Mouse (Mus musculus) testis, postnatal 10 days (tissue): ENCODE results near the gene Olfr460.
"Not testable (repeated sequence)": the region's sequence is repeated elsewhere in the genome, so short reads cannot be mapped to it uniquely, and the experiment has no call there.

Experiments used
- DNase-seq: peaks from one replicate; pipeline ENCODE4 v3.0.0; 2021; ENCODE audit warnings: low spot score

Olfr460 gene

GRCm38 (mm10) chr6:40569187-40569586 lies at the start of gene Olfr460:
TSS of gene Olfr460 (plus strand) at chr6:40569487.
- no peak for DNase-seq

GRCm38 (mm10) chr6:40544690-40545089 lies 24.6 kb upstream of the Olfr460 start:
- no peak for DNase-seq

- no peak for DNase-seq
Observed at GRCm38 (mm10) chr6:40554950-40555349, 14.3 kb upstream of the Olfr460 start, which contains the start of gene Olfr461. TSS of gene Olfr461 (minus strand) at chr6:40555050.

- no peak for DNase-seq
Observed at GRCm38 (mm10) chr6:40573618-40574017, 4.3 kb downstream of the Olfr460 start.

- no peak for DNase-seq
Observed at GRCm38 (mm10) chr6:40576305-40576704, 7.0 kb downstream of the Olfr460 start.

- DNase-seq, result no peak
Observed at GRCm38 (mm10) chr6:40584336-40584735, 15.0 kb downstream of the Olfr460 start.

GRCm38 (mm10) chr6:40585645-40586044 lies 16.4 kb downstream of the Olfr460 start, which contains the start of gene Clec5a:
TSS of gene Clec5a (minus strand) at chr6:40585821.
- no peak for DNase-seq

GRCm38 (mm10) chr6:40588346-40588745 lies 19.1 kb downstream of the Olfr460 start:
- DNase-seq, result no peak

GRCm38 (mm10) chr6:40594804-40595550 lies 25.7 kb downstream of the Olfr460 start:
- DNase-seq, result no peak

GRCm38 (mm10) chr6:40598546-40598945 lies 29.3 kb downstream of the Olfr460 start:
- DNase-seq, result not testable (repeated sequence)

GRCm38 (mm10) chr6:40607431-40607830 lies 38.1 kb downstream of the Olfr460 start:
- DNase-seq, result no peak

- no peak for DNase-seq
Observed at GRCm38 (mm10) chr6:40610244-40610643, 41.0 kb downstream of the Olfr460 start.

- DNase-seq, result no peak
Observed at GRCm38 (mm10) chr6:40613260-40613852, 44.1 kb downstream of the Olfr460 start, which contains the start of gene Tas2r138. TSS of gene Tas2r138 (minus strand) at chr6:40613310.

GRCm38 (mm10) chr6:40617965-40618364 lies 48.7 kb downstream of the Olfr460 start:
- DNase-seq, result peak; percentile 86
